Mouse (Mus musculus) liver, embryonic 12.5 days (tissue): Measurements from ENCODE around the gene Kcnq4. TPM values are rescaled to one million over a fixed set of nuclear protein-coding genes. Genes with fewer than 3 reads are reported as not detected.
A peak's percentile ranks its signal among the peaks of the same experiment; 100 is the strongest.

Experiments
- ATAC-seq: fragments of 200-750 bp; cut with Nextera tagmentation; 2 replicates; pipeline ENCODE4 v1.8.0; 2017; ENCODE audit warnings: moderate number of reproducible peaks, mild to moderate bottlenecking, moderate library complexity
- H3K27ac ChIP-seq: fragments of 300-500 bp; sonication (generic); 2 replicates; pipeline ENCODE4 v1.5.1; 2016; ENCODE audit warnings: mild to moderate bottlenecking
- H3K27me3 ChIP-seq: fragments of 300-500 bp; sonication (generic); replicated peaks from 2 replicates; pipeline ENCODE4 v1.6.1; 2016; ENCODE audit warnings: mild to moderate bottlenecking, moderate library complexity
- H3K36me3 ChIP-seq: fragments of 300-500 bp; sonication (generic); 2 replicates; pipeline ENCODE4 v1.6.1; 2016; ENCODE audit warnings: mild to moderate bottlenecking, moderate library complexity
- H3K4me1 ChIP-seq: fragments of 300-500 bp; sonication (generic); 2 replicates; pipeline ENCODE4 v1.6.1; 2016
- H3K4me2 ChIP-seq: fragments of 300-500 bp; sonication (generic); 2 replicates; pipeline ENCODE4 v1.6.1; 2016; ENCODE audit warnings: mild to moderate bottlenecking, moderate library complexity
- H3K4me3 ChIP-seq: fragments of 300-500 bp; sonication (generic); 2 replicates; pipeline ENCODE4 v1.5.1; 2016; ENCODE audit warnings: mild to moderate bottlenecking, moderate library complexity
- H3K9ac ChIP-seq: fragments of 300-500 bp; sonication (generic); 2 replicates; pipeline ENCODE4 v1.6.1; 2016; ENCODE audit warnings: mild to moderate bottlenecking, moderate library complexity
- H3K9me3 ChIP-seq: fragments of 300-500 bp; sonication (generic); replicated peaks from 2 replicates; pipeline ENCODE4 v1.6.1; 2016; ENCODE audit warnings: mild to moderate bottlenecking, moderate library complexity
- WGBS: fragments of 180-500 bp; shearing (Covaris S2); methylation state at CpG from one replicate; pipeline ENCODE4 v1.1.7; 2016; ENCODE audit not compliant: insufficient replicate concordance; 5-methylcytosine and 5-hydroxymethylcytosine counted together
- polyA plus RNA-seq: library from polyadenylated mRNA; unstranded; fragments of >200 nt; fragmentation: Nextera tagmentation; extraction: Ambion mirVana; gene quantifications from 2 replicates; pipeline ENCODE4 v1.2.1, GENCODE M21; 2016

Kcnq4 gene
- polyA plus RNA-seq, 1 experiment from 2014 or later = 0.20 TPM

- H3K27me3 ChIP-seq = peaks cover 89% of the 10 kb centered on the region
- no peak overlapping the region for H3K27ac ChIP-seq
- H3K4me1 ChIP-seq = peaks cover 17% of the 10 kb centered on the region
- H3K36me3 ChIP-seq = no peaks in the 10 kb centered on the region
- no peak overlapping the region for H3K4me3 ChIP-seq
- H3K9ac ChIP-seq = no peak overlapping the region
- H3K4me2 ChIP-seq = no peak overlapping the region
- 28% methylated on average over 5 of the region's 5 CpGs for WGBS
- no peak for ATAC-seq
- no peaks in the 10 kb centered on the region for H3K9me3 ChIP-seq
Observed at GRCm38 (mm10) chr4:120719152-120719551, 29.3 kb downstream of the Kcnq4 start.

GRCm38 (mm10) chr4:120717591-120717990 is 30.8 kb downstream of the Kcnq4 start:
- Histone ChIP-seq H3K27me3 (peaks cover 89% of the 10 kb centered on the region), H3K4me3 (no peak overlapping the region), H3K27ac (no peak overlapping the region), H3K36me3 (no peaks in the 10 kb centered on the region), H3K9me3 (no peaks in the 10 kb centered on the region), H3K4me1 (peaks cover 22% of the 10 kb centered on the region), H3K9ac (no peak overlapping the region), H3K4me2 (no peak overlapping the region)
- ATAC-seq = no peak
- 61% methylated on average over 8 of the region's 8 CpGs for WGBS

- H3K27ac ChIP-seq = no peak overlapping the region
- H3K9me3 ChIP-seq = no peaks in the 10 kb centered on the region
- peak overlapping the region; percentile 70 for H3K4me2 ChIP-seq
- no peaks in the 10 kb centered on the region for H3K36me3 ChIP-seq
- WGBS = 21% methylated on average over 12 of the region's 12 CpGs
- H3K9ac ChIP-seq = no peak overlapping the region
- H3K4me1 ChIP-seq = peaks cover 22% of the 10 kb centered on the region
- peaks cover 94% of the 10 kb centered on the region for H3K27me3 ChIP-seq
- ATAC-seq = no peak
- H3K4me3 ChIP-seq = peak overlapping the region; percentile 44
Observed at GRCm38 (mm10) chr4:120716765-120717164, 31.6 kb downstream of the Kcnq4 start.

- no peaks in the 10 kb centered on the region for H3K9me3 ChIP-seq
- peak overlapping the region; percentile 44 for H3K4me3 ChIP-seq
- H3K36me3 ChIP-seq = no peaks in the 10 kb centered on the region
- ATAC-seq = peak; percentile 80
- H3K4me1 ChIP-seq = peaks cover 22% of the 10 kb centered on the region
- peaks cover 94% of the 10 kb centered on the region for H3K27me3 ChIP-seq
- H3K4me2 ChIP-seq = peak overlapping the region; percentile 70
- H3K27ac ChIP-seq = no peak overlapping the region
- H3K9ac ChIP-seq = no peak overlapping the region
- WGBS = 4% methylated on average over 12 of the region's 12 CpGs
Observed at GRCm38 (mm10) chr4:120716141-120716571, 32.3 kb downstream of the Kcnq4 start.

- WGBS = 53% methylated on average over 6 of the region's 6 CpGs
- ATAC-seq = peak; percentile 58
Observed at GRCm38 (mm10) chr4:120713856-120714497, 34.4 kb downstream of the Kcnq4 start.

GRCm38 (mm10) chr4:120713021-120713420 is 35.4 kb downstream of the Kcnq4 start:
- Histone ChIP-seq H3K4me3 (no peak overlapping the region), H3K4me1 (peaks cover 22% of the 10 kb centered on the region), H3K36me3 (no peaks in the 10 kb centered on the region), H3K4me2 (no peak overlapping the region), H3K27ac (no peak overlapping the region), H3K9me3 (no peaks in the 10 kb centered on the region), H3K27me3 (peaks cover 100% of the 10 kb centered on the region), H3K9ac (no peak overlapping the region)
- ATAC-seq = no peak
- 86% methylated on average over 6 of the region's 6 CpGs for WGBS

More at GRCm38 (mm10) chr4:120713856-120714497, 34.4 kb downstream of the Kcnq4 start:
- H3K36me3 ChIP-seq = no peaks in the 10 kb centered on the region
- H3K9ac ChIP-seq = no peak overlapping the region
- H3K27me3 ChIP-seq = peaks cover 100% of the 10 kb centered on the region
- no peak overlapping the region for H3K4me3 ChIP-seq
- no peak overlapping the region for H3K4me2 ChIP-seq
- no peaks in the 10 kb centered on the region for H3K9me3 ChIP-seq
- H3K27ac ChIP-seq = no peak overlapping the region
- H3K4me1 ChIP-seq = peaks cover 22% of the 10 kb centered on the region

GRCm38 (mm10) chr4:120712236-120712635 is 36.2 kb downstream of the Kcnq4 start:
- Histone ChIP-seq H3K4me3 (no peak overlapping the region), H3K27ac (no peak overlapping the region), H3K36me3 (no peaks in the 10 kb centered on the region), H3K27me3 (peaks cover 96% of the 10 kb centered on the region), H3K9ac (no peak overlapping the region), H3K4me2 (no peak overlapping the region), H3K4me1 (peaks cover 22% of the 10 kb centered on the region), H3K9me3 (no peaks in the 10 kb centered on the region)
- ATAC-seq = no peak
- 76% methylated on average over 12 of the region's 12 CpGs for WGBS

- no peaks in the 10 kb centered on the region for H3K36me3 ChIP-seq
- no peak overlapping the region for H3K27ac ChIP-seq
- H3K4me3 ChIP-seq = no peak overlapping the region
- no peak for ATAC-seq
- peaks cover 17% of the 10 kb centered on the region for H3K4me1 ChIP-seq
- H3K9ac ChIP-seq = no peak overlapping the region
- no peak overlapping the region for H3K4me2 ChIP-seq
- no peaks in the 10 kb centered on the region for H3K9me3 ChIP-seq
- 69% methylated on average over 2 of the region's 2 CpGs for WGBS
- H3K27me3 ChIP-seq = peaks cover 88% of the 10 kb centered on the region
Observed at GRCm38 (mm10) chr4:120702511-120702910, 45.9 kb downstream of the Kcnq4 start.

GRCm38 (mm10) chr4:120702056-120702455 is 46.4 kb downstream of the Kcnq4 start:
- peaks cover 19% of the 10 kb centered on the region for H3K4me1 ChIP-seq
- no peak overlapping the region for H3K4me3 ChIP-seq
- no peak overlapping the region for H3K9ac ChIP-seq
- no peak overlapping the region for H3K27ac ChIP-seq
- H3K9me3 ChIP-seq = no peaks in the 10 kb centered on the region
- H3K27me3 ChIP-seq = peaks cover 93% of the 10 kb centered on the region
- no peak for ATAC-seq
- H3K36me3 ChIP-seq = no peaks in the 10 kb centered on the region
- no peak overlapping the region for H3K4me2 ChIP-seq
- 74% methylated on average over 8 of the region's 8 CpGs for WGBS

- no peak overlapping the region for H3K4me2 ChIP-seq
- 61% methylated on average over 3 of the region's 3 CpGs for WGBS
- no peak overlapping the region for H3K4me3 ChIP-seq
- H3K27ac ChIP-seq = no peak overlapping the region
- ATAC-seq = no peak
- H3K9me3 ChIP-seq = no peaks in the 10 kb centered on the region
- H3K4me1 ChIP-seq = peaks cover 19% of the 10 kb centered on the region
- peaks cover 96% of the 10 kb centered on the region for H3K27me3 ChIP-seq
- H3K36me3 ChIP-seq = no peaks in the 10 kb centered on the region
- no peak overlapping the region for H3K9ac ChIP-seq
Observed at GRCm38 (mm10) chr4:120701180-120701579, 47.2 kb downstream of the Kcnq4 start.

- Histone ChIP-seq H3K4me2 (peak overlapping the region; percentile 59), H3K9me3 (no peaks in the 10 kb centered on the region), H3K36me3 (no peaks in the 10 kb centered on the region), H3K27me3 (peaks cover 98% of the 10 kb centered on the region), H3K9ac (no peak overlapping the region), H3K27ac (no peak overlapping the region), H3K4me3 (peak overlapping the region; percentile 10; the same call in 1 of the 2 replicates), H3K4me1 (peaks cover 12% of the 10 kb centered on the region)
- peak; percentile 39; the same call in 1 of the 2 replicates for ATAC-seq
- 15% methylated on average over 35 of the region's 35 CpGs for WGBS
Observed at GRCm38 (mm10) chr4:120697799-120698484, 50.5 kb downstream of the Kcnq4 start.

- Histone ChIP-seq H3K9me3 (no peaks in the 10 kb centered on the region), H3K4me1 (peaks cover 12% of the 10 kb centered on the region), H3K27me3 (peaks cover 93% of the 10 kb centered on the region), H3K4me2 (peak overlapping the region; percentile 59), H3K36me3 (no peaks in the 10 kb centered on the region), H3K27ac (no peak overlapping the region), H3K4me3 (0 out of 2 replicates have a peak overlapping the region, but pooled peaks have one; percentile 10), H3K9ac (no peak overlapping the region)
- 88% methylated on average over 8 of the region's 8 CpGs for WGBS
- ATAC-seq = 0 out of 2 replicates have a peak, but pooled peaks have one; percentile 16
Observed at GRCm38 (mm10) chr4:120697353-120697752, 51.1 kb downstream of the Kcnq4 start.
